Mouse (Mus musculus): ENCODE measurements around the gene Gm3005. TPM values are rescaled to one million over a fixed set of nuclear protein-coding genes. Genes with fewer than 3 reads are reported as not detected.
"Not testable (repeated sequence)": the region's sequence is repeated elsewhere in the genome, so short reads cannot be mapped to it uniquely, and the experiment has no call there.

The Gm3005 gene
- under 1 TPM in 1 of 2 experiments, not detected in 1; 0.74 TPM for total RNA-seq (2021)
- long read RNA-seq, experiment 1, partial matches to known transcripts = 0 of 2 reads
- long read RNA-seq, experiment 1, other reads (novel, unspliced or antisense) = 2 of 2 reads
- long read RNA-seq, experiment 2 = 0 reads

- DNase-seq; intact Hi-C loops (cut with DNase I): not testable (repeated sequence)
Measured at GRCm38 (mm10) chr14:3427803-3428202, at the start of gene Gm3005. TSS of gene Gm3005 (plus strand) at chr14:3428103.

- DNase-seq; intact Hi-C loops (cut with DNase I): not testable (repeated sequence)
Measured at GRCm38 (mm10) chr14:3394793-3395192, 33.1 kb upstream of the Gm3005 start, which contains the start of gene Gm10413. TSS of gene Gm10413 (plus strand) at chr14:3395093.

GRCm38 (mm10) chr14:3412314-3412713 lies 15.6 kb upstream of the Gm3005 start, which contains the start of gene Gm10409:
TSS of gene Gm10409 (plus strand) at chr14:3412614.
- intact Hi-C loops (cut with DNase I); DNase-seq: not testable (repeated sequence)

- DNase-seq; intact Hi-C loops (cut with DNase I): not testable (repeated sequence)
Measured at GRCm38 (mm10) chr14:3449079-3449478, 21.2 kb downstream of the Gm3005 start, which contains the start of gene Gm10408. TSS of gene Gm10408 (plus strand) at chr14:3449379.

GRCm38 (mm10) chr14:3634212-3634611 lies 206.3 kb downstream of the Gm3005 start, which contains the start of gene Gm3012:
TSS of gene Gm3012 (plus strand) at chr14:3634512.
- DNase-seq; intact Hi-C loops (cut with DNase I): not testable (repeated sequence)

Other genes with a start within 250 kb of the Gm3005 start
- gene Gm5795, start 239.8 kb upstream of the Gm3005 start, total RNA-seq (2021) = not detected
- gene D830030K20Rik, start 219.6 kb upstream of the Gm3005 start, total RNA-seq (2021) = 1 to 10 TPM; 3.0 to 4.2 TPM
- gene Gm2956, start 95.5 kb upstream of the Gm3005 start, total RNA-seq (2021) = not detected
- gene Gm10413, start 33.0 kb upstream of the Gm3005 start, total RNA-seq (2021) = not detected
- under 1 TPM; 0.49 to 0.50 TPM for gene Gm10409, start 15.5 kb upstream of the Gm3005 start, total RNA-seq (2021)
- gene Gm10408, start 21.3 kb downstream of the Gm3005 start, total RNA-seq (2021) = not detected
- not detected for gene Gm3012, start 206.4 kb downstream of the Gm3005 start, total RNA-seq (2021)
- under 1 TPM; 0.49 to 0.50 TPM for gene Gm3020, start 223.9 kb downstream of the Gm3005 start, total RNA-seq (2021)

Data from heart, postnatal 14 days (tissue).